Mouse (Mus musculus): Measurements from ENCODE around the gene Dusp2. TPM values are rescaled to one million over a fixed set of nuclear protein-coding genes. Genes with fewer than 3 reads are reported as not detected.

Dusp2 gene
- polyA plus RNA-seq, 1 experiment from 2014 or later = 5.8 TPM

Other genes with a start within 250 kb of the Dusp2 start
- 130 and 144 TPM in 2 replicates for gene Ncaph, start 202.2 kb upstream of the Dusp2 start, polyA plus RNA-seq (2014; fragmentation: Nextera tagmentation; extraction: Ambion mirVana)
- gene Itpripl1, start 192.7 kb upstream of the Dusp2 start, polyA plus RNA-seq (2014; fragmentation: Nextera tagmentation; extraction: Ambion mirVana) = 17.5 and 19.6 TPM in 2 replicates
- gene 1810024B03Rik, start 127.9 kb upstream of the Dusp2 start, polyA plus RNA-seq (2014; fragmentation: Nextera tagmentation; extraction: Ambion mirVana) = 1.9 and 2.1 TPM in 2 replicates
- 100 and 120 TPM in 2 replicates for gene Snrnp200, start 127.8 kb upstream of the Dusp2 start, polyA plus RNA-seq (2014; fragmentation: Nextera tagmentation; extraction: Ambion mirVana)
- gene Ciao1, start 88.3 kb upstream of the Dusp2 start, polyA plus RNA-seq (2014; fragmentation: Nextera tagmentation; extraction: Ambion mirVana) = 61.2 and 62.8 TPM in 2 replicates
- 17.0 and 20.8 TPM in 2 replicates for gene Tmem127, start 88.3 kb upstream of the Dusp2 start, polyA plus RNA-seq (2014; fragmentation: Nextera tagmentation; extraction: Ambion mirVana)
- 77.8 and 83.2 TPM in 2 replicates for gene Stard7, start 65.9 kb upstream of the Dusp2 start, polyA plus RNA-seq (2014; fragmentation: Nextera tagmentation; extraction: Ambion mirVana)
- not detected in 2 replicates for gene Astl, start 2.5 kb downstream of the Dusp2 start, polyA plus RNA-seq (2014; fragmentation: Nextera tagmentation; extraction: Ambion mirVana)
- gene Adra2b, start 27.0 kb downstream of the Dusp2 start, polyA plus RNA-seq (2014; fragmentation: Nextera tagmentation; extraction: Ambion mirVana) = 2.2 and 2.6 TPM in 2 replicates
- gene Gpat2, start 89.0 kb downstream of the Dusp2 start, polyA plus RNA-seq (2014; fragmentation: Nextera tagmentation; extraction: Ambion mirVana) = 0.09 TPM in 1 of 2 replicates, not detected in the other
- 20.7 and 28.3 TPM in 2 replicates for gene Fahd2a, start 108.4 kb downstream of the Dusp2 start, polyA plus RNA-seq (2014; fragmentation: Nextera tagmentation; extraction: Ambion mirVana)
- 2.2 and 2.6 TPM in 2 replicates for gene Kcnip3, start 185.9 kb downstream of the Dusp2 start, polyA plus RNA-seq (2014; fragmentation: Nextera tagmentation; extraction: Ambion mirVana)
- gene Prom2, start 205.3 kb downstream of the Dusp2 start, polyA plus RNA-seq (2014; fragmentation: Nextera tagmentation; extraction: Ambion mirVana) = 1.5 and 1.6 TPM in 2 replicates

All from limb, embryonic 11.5 days (tissue).